Mouse (Mus musculus): ENCODE results near the gene Trp53tg5. TPM values are rescaled to one million over a fixed set of nuclear protein-coding genes. Genes with fewer than 3 reads are reported as not detected.
A peak's percentile ranks its signal among the peaks of the same experiment; 100 is the strongest.

Gene Trp53tg5
- total RNA-seq, 2 experiments from 2014 or later, result not detected

GRCm38 (mm10) chr2:164496847-164497690 is 23.5 kb upstream of the Trp53tg5 start, which contains the start of gene Pigt:
TSS of gene Pigt (plus strand) at chr2:164497520.
- peak; percentile 90 to 92 for DNase-seq (ENCODE audit: low spot score in 2 of 2)

DNA sequence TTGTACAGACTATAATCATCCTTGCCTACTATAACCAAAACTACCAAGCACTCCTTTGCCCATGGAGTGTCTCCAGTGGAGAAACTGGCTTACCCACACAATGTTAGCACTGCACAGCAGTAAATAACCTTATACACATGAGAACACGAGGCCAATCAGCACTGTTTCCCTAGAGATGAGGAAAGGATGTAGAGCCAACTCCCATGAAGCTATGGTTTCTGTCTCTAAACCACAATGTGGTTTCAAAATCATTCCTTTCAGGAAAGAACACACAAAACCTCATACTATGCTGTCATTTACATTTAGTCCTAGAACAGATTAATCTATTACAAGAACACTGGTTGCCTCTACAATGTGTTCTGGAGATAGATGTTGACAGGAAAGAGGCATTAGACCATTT is 22.8 kb upstream of the Trp53tg5 start:
- DNase-seq (ENCODE audit: low spot score in 2 of 2), result no peak

- DNase-seq (ENCODE audit: low spot score in 2 of 2), result no peak
Measured at GRCm38 (mm10) chr2:164494126-164494525, 20.6 kb upstream of the Trp53tg5 start.

- DNase-seq (ENCODE audit: low spot score in 2 of 2), result peak; percentile 50 to 59
Measured at GRCm38 (mm10) chr2:164487812-164488211, 14.3 kb upstream of the Trp53tg5 start.

DNA sequence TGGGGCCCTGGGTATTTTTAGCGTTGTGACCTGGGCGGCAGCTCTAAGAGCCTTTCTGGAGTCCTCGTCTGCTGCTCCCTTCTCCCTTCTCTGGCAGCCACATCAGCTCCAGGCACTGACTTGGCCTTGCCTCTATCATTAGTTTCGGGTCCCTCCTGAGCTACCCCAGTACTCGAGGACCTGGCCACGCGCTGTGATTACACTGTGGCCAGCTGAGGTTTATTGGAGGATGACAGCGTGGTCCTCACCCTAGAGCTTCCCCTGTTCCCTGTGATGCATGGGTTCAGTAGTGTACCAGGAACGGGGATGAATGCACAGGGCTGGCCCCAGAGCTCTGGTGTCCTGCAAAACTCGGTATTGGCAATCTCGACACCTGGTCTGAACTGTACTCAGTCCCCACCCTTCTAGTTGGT is 13.6 kb upstream of the Trp53tg5 start:
- DNase-seq (ENCODE audit: low spot score in 2 of 2), result peak in 1 of 2 experiments; percentile 18

DNA sequence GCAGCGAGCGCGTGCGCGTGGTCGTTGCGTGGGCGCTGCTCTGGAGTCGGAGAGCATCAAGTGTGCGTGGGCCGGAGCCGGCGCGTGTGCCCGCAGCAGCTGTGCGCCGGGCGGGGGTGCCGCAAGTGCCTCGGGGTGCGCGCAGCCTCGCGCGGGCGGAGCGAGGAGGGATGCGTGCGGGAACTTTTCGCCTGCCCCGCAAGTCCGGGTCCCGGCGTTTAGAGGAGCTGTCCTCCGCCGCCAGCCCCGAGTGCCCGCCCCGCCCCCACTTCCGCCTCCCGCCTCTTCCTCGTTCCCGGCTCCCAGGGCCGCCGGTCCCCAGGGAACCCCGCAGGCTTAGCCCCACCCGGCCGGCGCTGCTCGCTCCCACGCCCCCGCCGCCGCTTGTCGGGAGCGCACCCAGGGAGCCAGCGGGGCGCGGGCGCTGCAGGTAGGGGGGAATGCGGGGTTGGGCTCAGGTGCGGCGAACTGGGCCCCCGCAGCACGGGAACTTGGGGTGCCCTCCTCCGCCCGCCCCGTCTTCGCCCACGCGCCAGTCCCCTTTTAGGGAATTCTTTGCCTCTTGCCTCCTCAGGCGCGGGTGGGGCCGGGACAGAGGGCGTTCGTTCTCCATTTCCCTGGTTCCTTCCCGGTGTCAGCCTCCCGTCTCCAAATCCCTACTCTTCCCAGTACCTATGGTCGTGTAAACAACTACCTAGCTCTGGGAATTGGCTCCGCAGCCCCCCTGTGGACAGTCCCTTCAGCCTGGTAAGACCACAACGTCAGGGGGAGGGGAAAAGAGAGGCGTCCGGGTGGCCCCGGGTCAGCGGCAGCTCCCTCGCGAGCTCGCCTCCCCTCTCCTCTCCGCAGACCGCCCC is 13.0 kb upstream of the Trp53tg5 start:
- peak; percentile 77 to 90 for DNase-seq (ENCODE audit: low spot score in 2 of 2)

GRCm38 (mm10) chr2:164485681-164486257 is 12.2 kb upstream of the Trp53tg5 start, which contains the start of gene Dbndd2:
TSS of gene Dbndd2 (plus strand) at chr2:164486106.
- DNase-seq (ENCODE audit: low spot score in 2 of 2), result peak in 1 of 2 experiments; percentile 25

- DNase-seq (ENCODE audit: low spot score in 2 of 2), result peak; percentile 35 to 59
Measured at GRCm38 (mm10) chr2:164470254-164470653, 3.3 kb downstream of the Trp53tg5 start.

- no peak for DNase-seq (ENCODE audit: low spot score in 2 of 2)
Measured at GRCm38 (mm10) chr2:164466787-164467186, 6.7 kb downstream of the Trp53tg5 start.

GRCm38 (mm10) chr2:164465161-164465560 is 8.4 kb downstream of the Trp53tg5 start:
- DNase-seq (ENCODE audit: low spot score in 2 of 2), result no peak

DNA sequence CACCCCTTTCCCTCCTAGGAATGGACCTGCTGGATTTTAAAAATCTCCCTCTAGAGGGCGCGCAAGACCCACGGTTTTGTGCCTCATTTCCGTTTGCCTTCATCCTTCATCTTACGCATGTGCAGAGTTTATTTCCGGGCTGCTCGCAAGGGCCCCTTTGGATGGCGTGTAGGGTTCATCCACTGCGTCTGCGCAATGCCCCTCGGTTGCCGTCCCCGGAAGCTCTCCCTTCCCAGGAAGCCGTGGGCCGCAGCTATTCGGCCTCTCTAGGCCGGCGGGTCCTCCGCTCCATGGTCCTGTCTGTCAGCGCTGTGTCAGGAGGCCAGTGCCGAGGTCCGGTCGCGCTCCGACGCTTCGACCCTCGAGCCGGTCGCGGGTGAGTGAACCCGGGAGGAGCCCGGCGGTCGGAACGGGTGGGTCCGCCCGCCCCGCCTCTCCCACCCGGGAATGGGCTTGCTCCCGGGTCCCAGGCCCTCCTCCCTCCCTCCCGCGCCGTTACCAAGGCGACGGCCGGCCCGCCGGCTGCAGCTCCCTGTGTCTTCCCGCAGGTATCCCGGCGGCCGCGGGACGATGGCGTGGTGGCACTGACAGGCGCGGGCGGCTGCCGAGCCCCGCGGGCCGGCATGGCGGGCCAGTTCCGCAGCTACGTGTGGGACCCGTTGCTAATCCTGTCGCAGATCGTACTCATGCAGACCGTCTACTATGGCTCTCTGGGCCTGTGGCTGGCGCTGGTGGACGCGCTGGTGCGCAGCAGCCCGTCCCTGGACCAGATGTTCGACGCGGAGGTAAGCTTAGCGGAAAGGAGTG is 12.6 kb downstream of the Trp53tg5 start, which contains the start of gene Gm20458:
Gm20458 (plus strand) TSS at position 223 of the 807 bp plus-strand sequence.
- DNase-seq (ENCODE audit: low spot score in 2 of 2), result peak; percentile 97

DNA sequence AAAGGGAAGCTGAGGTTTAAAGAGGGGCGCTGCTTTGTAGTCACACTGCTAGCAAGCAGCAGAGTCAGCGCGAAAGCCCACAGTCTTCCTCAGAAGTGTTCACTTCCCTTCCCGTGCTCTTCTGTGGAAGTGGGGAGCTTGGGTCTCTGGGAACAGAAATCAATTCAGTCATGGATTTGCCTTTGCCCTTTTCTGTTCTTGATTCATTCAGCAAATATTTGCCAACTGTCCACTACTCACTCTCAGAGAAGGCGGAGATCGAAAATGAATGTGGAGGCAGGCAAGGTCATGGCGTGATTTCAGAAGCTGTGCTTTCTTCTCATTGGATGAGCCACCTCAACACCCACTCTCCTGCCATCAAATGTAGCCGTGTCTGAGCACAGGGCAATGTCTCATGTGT is 15.0 kb downstream of the Trp53tg5 start:
- DNase-seq (ENCODE audit: low spot score in 2 of 2), result no peak

DNA sequence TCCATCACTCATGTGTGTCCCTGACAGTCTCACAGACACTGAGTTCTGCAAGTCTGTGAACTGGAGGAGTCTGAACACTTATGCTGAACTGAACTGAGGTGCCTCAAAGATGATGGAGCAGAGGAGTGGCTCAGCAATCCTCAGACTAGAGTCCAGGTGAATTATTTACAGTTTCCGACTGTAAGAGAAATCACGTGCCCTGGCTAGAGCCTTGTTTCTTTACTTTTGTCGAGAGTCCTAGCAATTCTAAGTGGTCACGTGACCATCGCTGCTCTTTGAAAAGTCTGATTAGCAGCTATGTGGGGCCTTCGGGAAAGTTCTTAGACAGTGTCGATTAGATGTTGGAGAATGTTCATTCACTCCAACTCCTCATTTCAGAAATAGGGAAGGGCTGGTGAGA is 15.6 kb downstream of the Trp53tg5 start:
- DNase-seq (ENCODE audit: low spot score in 2 of 2), result no peak

- peak in 1 of 2 experiments; percentile 31 for DNase-seq (ENCODE audit: low spot score in 2 of 2)
Measured at GRCm38 (mm10) chr2:164456864-164457300, 16.6 kb downstream of the Trp53tg5 start, which contains the start of gene Sys1. TSS of gene Sys1 (plus strand) at chr2:164456964.

- no peak for DNase-seq (ENCODE audit: low spot score in 2 of 2)
Measured at GRCm38 (mm10) chr2:164456413-164456812, 17.1 kb downstream of the Trp53tg5 start.

- DNase-seq (ENCODE audit: low spot score in 2 of 2), result no peak
Measured at GRCm38 (mm10) chr2:164455421-164456190, 17.9 kb downstream of the Trp53tg5 start.

DNA sequence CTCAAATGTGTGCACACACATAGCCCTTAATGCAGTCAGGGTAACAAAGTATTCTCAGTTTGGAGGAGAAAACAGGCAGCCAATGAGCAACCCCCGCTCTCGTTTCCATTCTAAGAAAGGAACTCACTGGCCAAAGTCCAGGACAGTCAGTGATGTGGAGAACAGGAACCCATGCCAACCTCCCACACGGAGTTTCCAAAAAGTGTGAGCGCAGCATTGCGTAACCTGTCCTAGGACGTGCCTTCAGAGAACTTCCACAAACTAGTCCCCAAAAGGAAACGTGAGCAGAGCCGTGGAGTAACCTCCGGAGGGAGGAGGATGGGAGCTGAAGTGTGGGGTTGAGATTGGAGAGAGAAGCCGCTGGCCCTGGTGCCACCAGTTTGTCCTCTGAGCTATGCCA is 18.7 kb downstream of the Trp53tg5 start:
- DNase-seq (ENCODE audit: low spot score in 2 of 2), result peak; percentile 89 to 91

DNA sequence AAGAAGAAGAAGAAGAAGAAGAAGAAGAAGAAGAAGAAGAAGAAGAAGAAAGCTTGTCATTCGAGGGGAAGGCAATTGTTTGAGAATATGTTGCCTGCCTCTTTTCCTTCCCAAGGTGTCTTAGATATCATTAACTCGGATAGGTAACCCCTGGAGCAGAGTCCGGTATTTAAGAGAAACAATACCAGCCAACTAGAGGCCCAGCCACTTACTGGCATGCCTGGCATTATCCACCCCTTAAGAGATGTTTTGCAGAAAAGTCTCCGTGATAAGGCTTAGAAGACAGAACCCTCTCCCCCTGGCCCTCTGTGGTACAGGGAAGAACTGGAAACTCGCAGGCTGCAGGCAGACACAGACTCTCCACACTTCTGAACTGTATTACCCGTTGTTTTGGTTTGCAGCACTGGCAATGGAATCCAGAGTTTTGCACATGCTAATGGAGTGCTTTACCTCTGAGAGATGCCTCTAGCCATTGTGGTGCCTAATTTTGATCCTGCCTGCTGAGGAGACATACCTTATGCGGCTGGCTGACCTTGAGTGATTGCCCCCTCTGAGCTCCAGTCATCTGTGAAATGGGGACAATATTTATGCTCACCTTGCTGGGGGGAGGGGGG is 19.5 kb downstream of the Trp53tg5 start:
- DNase-seq (ENCODE audit: low spot score in 2 of 2), result no peak

Data from left cerebral cortex, adult 18-20 months (tissue).